Mouse (Mus musculus) testis, adult 2 months (tissue): Measurements from ENCODE around the gene Gm43552.

Experiments
- CTCF ChIP-seq: fragments of 200-500 bp; IDR thresholded peaks from 2 replicates; pipeline ENCODE4 v1.5.1; 2012; ENCODE audit warnings: low read depth, mild to moderate bottlenecking, inconsistent platforms, low read length, moderate library complexity; ENCODE audit not compliant: control insufficient read depth, insufficient read depth, insufficient replicate concordance
- POLR2A ChIP-seq: fragments of 200-500 bp; IDR thresholded peaks from 2 replicates; pipeline ENCODE4 v1.6.1; 2012; ENCODE audit warnings: low read depth, mild to moderate bottlenecking, inconsistent platforms, low read length, moderate library complexity; ENCODE audit not compliant: control insufficient read depth

DNA sequence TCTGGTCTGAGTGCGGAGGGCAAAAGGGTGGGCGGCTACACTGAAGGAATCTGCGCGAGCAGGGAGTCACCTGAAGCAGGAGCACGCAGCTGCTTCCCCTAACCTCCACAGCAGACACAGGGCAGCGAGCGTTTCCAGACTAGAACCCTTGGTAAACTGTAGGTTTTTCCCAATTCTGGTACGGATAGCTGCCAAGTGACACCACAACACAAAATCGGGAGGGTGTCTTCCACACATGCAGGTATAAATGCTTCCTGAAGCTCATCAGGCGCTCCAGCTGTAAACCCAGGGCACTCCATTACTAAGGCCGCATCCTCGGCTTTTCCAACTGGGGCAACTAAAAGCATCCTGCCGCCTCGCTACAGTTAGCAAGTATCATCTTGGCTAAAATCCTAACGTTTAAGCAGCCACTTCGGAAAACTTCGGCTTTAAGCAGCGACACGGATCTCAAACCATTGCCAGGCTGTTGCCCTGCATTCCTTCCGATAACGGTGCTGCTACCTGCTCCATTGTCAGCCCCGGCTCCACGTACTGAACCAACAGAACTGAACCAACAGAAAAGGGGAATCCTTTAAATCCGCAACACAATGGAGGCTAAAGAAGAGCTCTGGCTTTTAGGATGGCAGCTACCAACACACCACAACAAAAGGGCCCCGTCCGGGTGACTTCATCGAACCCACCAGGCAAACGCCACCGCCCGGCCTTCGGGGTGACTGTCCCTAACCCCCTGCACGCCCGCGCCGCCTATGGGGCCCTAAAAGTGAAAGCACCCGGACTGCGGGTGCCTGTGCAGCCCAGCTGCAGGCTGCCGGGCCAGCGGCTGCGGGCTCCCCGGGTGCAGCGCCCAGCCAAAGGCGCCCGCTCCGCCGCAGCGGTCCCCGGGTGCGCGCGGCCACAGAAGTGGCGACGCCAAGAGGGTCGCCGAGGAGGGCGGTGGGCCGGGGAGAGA is 592 bp downstream of the Gm43552 start:
- TF ChIP-seq CTCF, result no peak
- no peak for TF ChIP-seq POLR2A
